Mouse (Mus musculus) midbrain, embryonic 11.5 days (tissue): ENCODE data around the gene Neu1. TPM values are rescaled to one million over a fixed set of nuclear protein-coding genes. Genes with fewer than 3 reads are reported as not detected.
A peak's percentile ranks its signal among the peaks of the same experiment; 100 is the strongest.
"Not testable (repeated sequence)": the region's sequence is repeated elsewhere in the genome, so short reads cannot be mapped to it uniquely, and the experiment has no call there.

Source experiments
- ATAC-seq: fragments of 200-750 bp; cut with Nextera tagmentation; 2 replicates; pipeline ENCODE4 v1.8.0; 2017; ENCODE audit warnings: moderate TSS enrichment, moderate library complexity; ENCODE audit not compliant: low FRiP score
- DNase-seq: peaks from one replicate; pipeline ENCODE4 v3.0.0; 2015; ENCODE audit warnings: low spot score; ENCODE audit errors: missing footprints
- H3K27ac ChIP-seq: fragments of 300-500 bp; sonication (generic); 2 replicates; pipeline ENCODE4 v1.5.1; 2014; ENCODE audit warnings: low read depth, low read length
- H3K27me3 ChIP-seq: fragments of 300-500 bp; sonication (generic); 2 replicates; pipeline ENCODE4 v1.6.1; 2014; ENCODE audit warnings: mild to moderate bottlenecking, low read length, moderate library complexity, mixed read lengths; ENCODE audit not compliant: control insufficient read depth, insufficient read depth
- H3K36me3 ChIP-seq: fragments of 300-500 bp; sonication (generic); 2 replicates; pipeline ENCODE4 v1.6.1; 2014; ENCODE audit warnings: mild to moderate bottlenecking, low read length, moderate library complexity, mixed read lengths; ENCODE audit not compliant: control insufficient read depth, insufficient read depth
- H3K4me1 ChIP-seq: fragments of 300-500 bp; sonication (generic); 2 replicates; pipeline ENCODE4 v1.6.1; 2014; ENCODE audit warnings: low read length; ENCODE audit not compliant: control insufficient read depth, insufficient read depth
- H3K4me2 ChIP-seq: fragments of 300-500 bp; sonication (generic); 2 replicates; pipeline ENCODE4 v1.6.1; 2014; ENCODE audit warnings: mild to moderate bottlenecking, moderate library complexity
- H3K4me3 ChIP-seq: fragments of 300-500 bp; sonication (generic); 2 replicates; pipeline ENCODE4 v1.5.1; 2014; ENCODE audit warnings: low read depth, low read length
- H3K9ac ChIP-seq: fragments of 300-500 bp; sonication (generic); 2 replicates; pipeline ENCODE4 v1.6.1; 2014; ENCODE audit warnings: low read length
- H3K9me3 ChIP-seq: fragments of 300-500 bp; sonication (generic); 2 replicates; pipeline ENCODE4 v1.6.1; 2016; ENCODE audit warnings: low read length; ENCODE audit not compliant: control insufficient read depth
- WGBS: fragments of 180-500 bp; shearing (Covaris S2); extraction: QIAGEN DNeasy Blood & Tissue Kit; methylation state at CpG from one replicate; pipeline ENCODE4 v1.1.7; 2014; 5-methylcytosine and 5-hydroxymethylcytosine counted together
- polyA plus RNA-seq: library from polyadenylated mRNA; unstranded; fragments of >200 nt; fragmentation: Nextera tagmentation; extraction: Ambion mirVana; gene quantifications from 2 replicates; pipeline ENCODE4 v1.2.1, GENCODE M21; 2014

Neu1 gene
- polyA plus RNA-seq, 1 experiment from 2014 or later: 12.3 TPM

DNA sequence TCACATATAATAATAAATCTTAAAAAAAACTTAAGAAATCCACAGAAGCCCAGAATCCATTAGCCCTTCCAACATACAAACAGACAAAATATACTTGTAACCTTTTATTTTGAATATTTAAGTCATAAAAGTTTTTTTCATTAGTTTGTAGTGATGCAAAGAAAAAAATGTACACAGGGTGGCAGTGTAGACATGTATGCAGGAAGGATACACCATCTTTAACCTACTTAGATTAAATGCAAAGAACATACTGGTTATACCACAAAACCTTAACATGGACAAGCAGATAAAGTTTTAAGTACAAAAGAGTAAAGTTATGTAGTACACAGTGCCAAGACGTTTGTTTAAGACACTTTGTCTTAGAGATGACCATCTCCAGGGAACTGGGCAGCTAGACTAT lies 25.3 kb downstream of the Neu1 start:
- ATAC-seq: no peak
- H3K36me3 ChIP-seq: no peaks in the 10 kb centered on the region

DNA sequence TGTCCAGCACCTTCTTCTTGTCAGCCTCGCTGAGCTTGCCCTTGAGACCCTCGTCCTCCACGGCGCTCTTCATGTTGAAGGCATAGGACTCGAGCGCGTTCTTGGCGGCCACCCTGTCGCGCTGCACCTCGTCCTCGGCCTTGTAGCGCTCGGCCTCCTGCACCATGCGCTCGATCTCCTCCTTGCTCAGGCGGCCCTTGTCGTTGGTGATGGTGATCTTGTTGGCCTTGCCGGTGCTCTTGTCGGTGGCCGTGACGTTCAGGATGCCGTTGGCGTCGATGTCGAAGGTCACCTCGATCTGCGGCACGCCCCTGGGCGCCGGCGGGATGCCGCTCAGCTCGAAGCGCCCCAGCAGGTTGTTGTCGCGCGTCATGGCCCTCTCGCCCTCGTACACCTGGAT lies 26.2 kb downstream of the Neu1 start:
- not testable (repeated sequence) for H3K27me3 ChIP-seq, H3K27ac ChIP-seq, DNase-seq, ATAC-seq, H3K4me3 ChIP-seq, H3K4me1 ChIP-seq, H3K4me2 ChIP-seq, H3K36me3 ChIP-seq, H3K9ac ChIP-seq, H3K9me3 ChIP-seq
- WGBS: 36% methylated on average over 30 of the region's 40 CpGs

More for the DNA sequence above, 25.3 kb downstream of the Neu1 start:
- no peak for DNase-seq
- Histone ChIP-seq H3K27me3 (peaks cover 5% of the 10 kb centered on the region), H3K27ac (no peak overlapping the region), H3K4me1 (peaks cover 4% of the 10 kb centered on the region), H3K4me2 (no peak overlapping the region), H3K9ac (no peak overlapping the region), H3K4me3 (no peak overlapping the region), H3K9me3 (no peaks in the 10 kb centered on the region)
- WGBS: 53% methylated on average over 1 of the region's 1 CpGs

DNA sequence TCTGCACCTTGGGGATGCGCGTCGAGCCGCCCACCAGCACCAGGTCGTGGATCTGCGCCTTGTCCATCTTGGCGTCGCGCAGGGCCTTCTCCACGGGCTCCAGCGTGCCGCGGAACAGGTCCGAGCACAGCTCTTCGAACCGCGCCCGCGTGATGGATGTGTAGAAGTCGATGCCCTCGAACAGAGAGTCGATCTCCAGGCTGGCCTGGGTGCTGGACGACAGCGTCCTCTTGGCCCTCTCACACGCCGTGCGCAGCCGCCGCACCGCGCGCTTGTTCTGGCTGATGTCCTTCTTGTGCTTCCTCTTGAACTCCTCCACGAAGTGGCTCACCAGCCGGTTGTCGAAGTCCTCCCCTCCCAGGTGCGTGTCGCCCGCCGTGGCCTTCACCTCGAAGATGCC lies 26.9 kb downstream of the Neu1 start:
- H3K27ac ChIP-seq, DNase-seq, H3K27me3 ChIP-seq, H3K4me2 ChIP-seq, ATAC-seq, H3K36me3 ChIP-seq, H3K9me3 ChIP-seq, H3K4me1 ChIP-seq, H3K4me3 ChIP-seq, H3K9ac ChIP-seq: not testable (repeated sequence)
- WGBS: 29% methylated on average over 19 of the region's 40 CpGs

DNA sequence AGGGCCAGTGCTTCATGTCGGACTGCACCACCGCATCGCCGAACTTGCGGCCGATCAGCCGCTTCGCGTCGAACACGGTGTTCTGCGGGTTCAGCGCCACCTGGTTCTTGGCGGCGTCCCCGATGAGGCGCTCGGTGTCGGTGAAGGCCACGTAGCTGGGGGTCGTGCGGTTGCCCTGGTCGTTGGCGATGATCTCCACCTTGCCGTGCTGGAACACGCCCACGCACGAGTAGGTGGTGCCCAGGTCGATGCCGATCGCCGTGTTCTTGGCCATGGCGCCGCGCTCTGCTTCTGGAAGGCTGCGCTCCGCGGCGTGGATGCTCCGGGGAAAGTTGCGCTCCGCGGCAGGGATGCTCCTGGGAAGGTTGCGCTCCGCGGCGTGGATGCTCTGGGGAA lies 27.7 kb downstream of the Neu1 start:
- Histone ChIP-seq H3K4me2 (peak overlapping the region; percentile 77), H3K4me3 (peak overlapping the region; percentile 25; the same call in 1 of the 2 replicates)
- H3K27ac ChIP-seq, H3K27me3 ChIP-seq, ATAC-seq, H3K36me3 ChIP-seq, H3K9me3 ChIP-seq, H3K9ac ChIP-seq, DNase-seq, H3K4me1 ChIP-seq: not testable (repeated sequence)
- WGBS: 1% methylated on average over 22 of the region's 47 CpGs

DNA sequence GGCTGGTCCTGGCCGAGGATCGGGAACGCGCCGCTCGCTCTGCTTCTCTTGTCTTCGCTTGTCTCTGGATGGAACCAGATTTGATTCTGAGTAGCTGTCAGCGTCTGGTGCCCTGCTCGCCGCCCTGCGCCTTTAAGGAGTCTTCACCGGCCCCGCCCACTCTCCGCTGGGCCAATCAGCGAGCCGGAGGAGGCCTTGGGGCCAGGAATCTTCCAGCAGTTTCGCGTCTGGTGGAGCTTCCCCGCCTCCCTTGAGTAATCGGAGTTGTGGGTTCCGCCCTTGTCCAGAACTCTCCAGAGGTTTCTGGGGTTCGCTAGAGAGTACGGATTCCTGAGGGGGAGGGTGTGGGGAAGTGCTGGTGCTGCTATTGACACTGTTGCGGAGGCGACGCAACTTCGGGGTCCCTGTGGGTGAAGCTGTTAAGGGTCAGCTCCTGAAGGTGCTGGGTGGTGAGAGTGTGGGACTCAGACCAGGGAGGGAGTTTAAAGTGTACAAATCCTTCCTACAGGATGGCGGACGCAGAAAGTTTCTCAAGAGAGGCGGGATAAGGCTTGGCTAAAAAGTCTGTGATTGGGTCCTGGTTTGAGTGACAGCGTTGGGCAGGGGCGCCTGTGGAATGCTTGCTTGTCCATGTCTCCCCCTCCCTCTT lies 28.2 kb downstream of the Neu1 start, which contains the start of gene Hspa1b:
Gene Hspa1b, minus strand, starts transcription at position 109 of the 649 bp plus-strand sequence.
- not testable (repeated sequence) for H3K9me3 ChIP-seq, H3K4me1 ChIP-seq, H3K36me3 ChIP-seq, H3K27me3 ChIP-seq
- Histone ChIP-seq H3K4me2 (peak within 1 kb of the TSS; percentile 77), H3K9ac (peak within 1 kb of the TSS; percentile 64), H3K4me3 (peak within 1 kb of the TSS; percentile 42), H3K27ac (peak within 1 kb of the TSS; percentile 56; the same call in 1 of the 2 replicates)
- DNase-seq: peak; percentile 97
- peak; percentile 95 for ATAC-seq
- WGBS: under 1% methylated on average over 30 of the region's 32 CpGs

DNA sequence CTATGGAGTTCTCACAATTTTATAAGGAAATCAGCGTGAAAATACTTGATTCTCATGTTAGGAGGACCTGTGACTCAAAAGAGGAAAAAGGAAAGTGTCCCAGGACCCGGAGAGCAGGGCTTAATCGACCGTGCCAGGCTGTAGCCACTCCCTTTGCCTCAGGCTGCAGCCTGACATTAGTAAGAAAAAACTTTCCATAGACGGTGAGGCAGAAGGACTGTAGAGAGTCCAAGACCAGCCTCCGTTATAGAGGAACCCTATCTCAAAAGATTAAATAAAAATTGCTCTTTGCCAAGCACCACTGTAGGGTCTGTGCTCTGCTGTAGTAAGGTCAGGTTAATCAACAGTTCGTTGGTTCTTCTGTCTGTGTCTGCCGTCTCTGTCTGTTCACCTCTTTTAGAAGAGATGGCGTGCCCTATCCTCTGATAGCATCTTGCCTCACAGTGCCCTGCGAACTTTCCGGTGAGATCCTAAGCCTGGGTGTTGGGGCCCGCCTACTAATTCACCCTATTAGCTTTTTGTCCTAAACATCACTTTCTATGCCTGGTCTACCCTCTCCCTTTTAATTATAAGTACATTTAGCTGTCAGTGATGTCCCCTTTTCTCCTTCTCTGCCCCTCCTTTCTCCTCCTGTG lies 28.9 kb downstream of the Neu1 start:
- Histone ChIP-seq H3K9ac (peak overlapping the region; percentile 64), H3K36me3 (no peaks in the 10 kb centered on the region), H3K9me3 (no peaks in the 10 kb centered on the region), H3K4me3 (peak overlapping the region; percentile 42), H3K4me1 (peaks cover 4% of the 10 kb centered on the region), H3K27me3 (peaks cover 5% of the 10 kb centered on the region), H3K4me2 (peak overlapping the region; percentile 77), H3K27ac (peak overlapping the region; percentile 56; the same call in 1 of the 2 replicates)
- WGBS: 13% methylated on average over 12 of the region's 12 CpGs
- no peak for ATAC-seq
- DNase-seq: peak; percentile 88

DNA sequence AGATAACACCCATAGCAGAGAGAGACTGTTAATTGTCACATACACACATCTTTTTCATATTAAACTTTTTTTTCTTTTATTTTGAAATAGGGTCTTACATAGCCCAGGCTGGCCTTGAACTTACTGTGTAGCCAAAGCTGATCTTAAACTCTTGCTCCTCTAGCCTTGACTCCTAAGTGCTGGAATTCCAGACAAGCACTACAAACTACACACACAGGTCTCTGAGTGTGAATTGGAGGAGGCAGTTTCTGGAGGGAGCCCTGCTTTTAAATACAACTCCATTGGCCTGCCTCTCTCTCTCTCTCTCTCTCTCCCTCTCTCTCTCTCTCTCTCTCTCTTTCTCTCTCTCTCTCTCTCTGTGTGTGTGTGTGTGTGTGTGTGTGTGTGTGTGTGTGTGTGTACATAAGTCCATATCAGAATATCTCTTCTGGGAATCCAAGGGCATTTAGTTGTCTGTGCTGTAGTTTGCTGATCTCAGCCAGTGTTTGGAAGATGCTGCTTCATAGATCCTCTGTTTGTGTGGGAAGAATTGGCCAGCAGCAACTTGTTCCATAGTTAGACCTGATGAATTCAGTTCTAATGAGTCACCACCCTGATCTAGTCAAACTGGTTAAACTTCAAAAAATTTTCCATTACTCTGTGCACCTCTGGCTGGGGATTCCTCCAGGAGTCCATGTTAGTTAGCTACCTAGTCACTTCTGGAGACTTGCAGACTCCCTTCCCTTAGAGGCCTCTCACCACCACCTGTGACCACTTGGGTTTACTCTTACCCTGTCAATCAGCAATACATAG lies 29.8 kb downstream of the Neu1 start:
- no peak for DNase-seq
- H3K9ac ChIP-seq: no peak overlapping the region
- H3K4me3 ChIP-seq: no peak overlapping the region
- no peaks in the 10 kb centered on the region for H3K36me3 ChIP-seq
- H3K4me1 ChIP-seq: peaks cover 4% of the 10 kb centered on the region
- H3K27me3 ChIP-seq: peaks cover 5% of the 10 kb centered on the region
- no peaks in the 10 kb centered on the region for H3K9me3 ChIP-seq
- no peak for ATAC-seq
- no peak overlapping the region for H3K4me2 ChIP-seq
- H3K27ac ChIP-seq: no peak overlapping the region

DNA sequence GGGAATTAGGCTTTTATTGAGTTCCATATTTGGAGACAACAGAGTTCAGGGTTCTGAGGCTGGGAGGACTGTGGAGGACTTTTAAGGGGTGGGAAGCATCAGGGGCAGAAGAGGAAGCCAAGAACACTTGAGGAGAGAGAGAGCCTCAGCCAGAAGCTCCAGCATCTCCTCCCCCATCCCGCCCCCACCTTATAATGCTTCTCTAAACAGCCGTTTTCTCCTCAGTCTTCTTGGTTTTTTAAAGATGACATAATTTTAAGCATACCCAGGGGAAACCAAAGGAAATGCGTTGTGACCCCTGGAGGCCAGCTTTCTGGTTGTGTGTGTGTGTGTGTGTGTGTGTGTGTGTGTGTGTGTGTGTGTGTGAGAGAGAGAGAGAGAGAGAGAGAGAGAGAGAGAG lies 31.1 kb downstream of the Neu1 start:
- Histone ChIP-seq H3K4me3 (no peak overlapping the region), H3K4me1 (peaks cover 4% of the 10 kb centered on the region), H3K4me2 (no peak overlapping the region), H3K9me3 (no peaks in the 10 kb centered on the region), H3K27me3 (no peaks in the 10 kb centered on the region), H3K9ac (no peak overlapping the region), H3K27ac (no peak overlapping the region), H3K36me3 (no peaks in the 10 kb centered on the region)
- ATAC-seq (no peak), DNase-seq (no peak)
- 44% methylated on average over 3 of the region's 3 CpGs for WGBS

DNA sequence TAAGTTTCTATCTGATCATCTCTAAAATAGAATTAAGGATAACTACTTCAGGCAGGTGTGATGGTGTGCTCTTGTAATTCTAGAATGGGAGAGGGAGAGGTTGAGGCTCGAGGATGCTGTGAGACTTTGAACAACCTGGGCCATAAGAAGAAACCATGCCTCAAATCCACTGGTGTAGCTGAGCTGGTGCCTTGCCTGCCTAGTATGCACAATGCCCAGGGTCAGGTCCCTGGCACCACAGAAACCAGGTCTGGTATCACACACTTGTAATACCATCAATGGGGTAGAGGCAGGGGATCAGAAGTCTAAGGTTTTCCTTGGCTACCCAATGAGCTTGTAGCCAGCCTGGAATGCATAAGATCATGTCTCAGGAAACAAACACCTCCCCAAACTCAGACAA lies 31.8 kb downstream of the Neu1 start:
- no peak overlapping the region for H3K9ac ChIP-seq
- no peak overlapping the region for H3K4me2 ChIP-seq
- ATAC-seq (no peak), DNase-seq (no peak)
- peaks cover 4% of the 10 kb centered on the region for H3K4me1 ChIP-seq
- H3K9me3 ChIP-seq: no peaks in the 10 kb centered on the region
- WGBS: 54% methylated on average over 1 of the region's 1 CpGs
- no peak overlapping the region for H3K27ac ChIP-seq
- no peak overlapping the region for H3K4me3 ChIP-seq
- H3K27me3 ChIP-seq: peaks cover 3% of the 10 kb centered on the region; the same call in 1 of the 2 replicates
- H3K36me3 ChIP-seq: no peaks in the 10 kb centered on the region
